Mouse (Mus musculus): ENCODE data around the gene Pde3a.

- no peak for TF ChIP-seq CTCF (IDR thresholded peaks at IDR 0.05; ENCODE audit: low read depth, low read length)
- TF ChIP-seq POLR2A (IDR thresholded peaks at IDR 0.05; ENCODE audit: extremely low read depth, insufficient read depth, low read length), result no peak
Observed at GRCm38 (mm10) chr6:141302842-141303241, 53.8 kb downstream of the Pde3a start.

Measured in liver, adult 2 months (tissue).